Mouse (Mus musculus) lung, embryonic 16.5 days (tissue): ENCODE results near the gene Rpp40. TPM values are rescaled to one million over a fixed set of nuclear protein-coding genes. Genes with fewer than 3 reads are reported as not detected.
A peak's percentile ranks its signal among the peaks of the same experiment; 100 is the strongest.

ENCODE experiments used
- ATAC-seq: fragments of 200-750 bp; cut with Nextera tagmentation; 2 replicates; pipeline ENCODE4 v1.8.0; 2017; ENCODE audit warnings: low read depth, mild to moderate bottlenecking, moderate library complexity
- H3K27ac ChIP-seq: fragments of 300-500 bp; sonication (generic); 2 replicates; pipeline ENCODE4 v1.5.1; 2014; ENCODE audit warnings: mild to moderate bottlenecking, control low read depth, low read length
- H3K27me3 ChIP-seq: fragments of 300-500 bp; sonication (generic); 2 replicates; pipeline ENCODE4 v1.6.1; 2014; ENCODE audit warnings: low read depth, low read length, mixed read lengths; ENCODE audit not compliant: control insufficient read depth, insufficient read depth
- H3K36me3 ChIP-seq: fragments of 300-500 bp; sonication (generic); 2 replicates; pipeline ENCODE4 v1.6.1; 2014; ENCODE audit warnings: low read length; ENCODE audit not compliant: control insufficient read depth, insufficient read depth
- H3K4me1 ChIP-seq: fragments of 300-500 bp; sonication (generic); replicated peaks from 2 replicates; pipeline ENCODE4 v1.6.1; 2014; ENCODE audit warnings: low read length, mixed read lengths; ENCODE audit not compliant: control insufficient read depth, insufficient read depth
- H3K4me2 ChIP-seq: fragments of 300-500 bp; sonication (generic); 2 replicates; pipeline ENCODE4 v1.6.1; 2014; ENCODE audit warnings: low read depth, low read length, control low read depth
- H3K4me3 ChIP-seq: fragments of 300-500 bp; sonication (generic); 2 replicates; pipeline ENCODE4 v1.5.1; 2014; ENCODE audit warnings: mild to moderate bottlenecking, low read length, control low read depth
- H3K9ac ChIP-seq: fragments of 300-500 bp; sonication (generic); 2 replicates; pipeline ENCODE4 v1.6.1; 2014; ENCODE audit warnings: low read length, control low read depth
- H3K9me3 ChIP-seq: fragments of 300-500 bp; sonication (generic); 2 replicates; pipeline ENCODE4 v1.6.1; 2016; ENCODE audit warnings: low read length; ENCODE audit not compliant: control insufficient read depth
- WGBS: fragments of 180-500 bp; shearing (Covaris S2); extraction: QIAGEN DNeasy Blood & Tissue Kit; methylation state at CpG from one replicate; pipeline ENCODE4 v1.1.7; 2014; 5-methylcytosine and 5-hydroxymethylcytosine counted together
- polyA plus RNA-seq: library from polyadenylated mRNA; unstranded; fragments of >200 nt; fragmentation: Nextera tagmentation; extraction: Ambion mirVana; gene quantifications from 2 replicates; pipeline ENCODE4 v1.2.1, GENCODE M21; 2015

Rpp40 gene
- polyA plus RNA-seq, result 13.8 and 14.4 TPM in 2 replicates

DNA sequence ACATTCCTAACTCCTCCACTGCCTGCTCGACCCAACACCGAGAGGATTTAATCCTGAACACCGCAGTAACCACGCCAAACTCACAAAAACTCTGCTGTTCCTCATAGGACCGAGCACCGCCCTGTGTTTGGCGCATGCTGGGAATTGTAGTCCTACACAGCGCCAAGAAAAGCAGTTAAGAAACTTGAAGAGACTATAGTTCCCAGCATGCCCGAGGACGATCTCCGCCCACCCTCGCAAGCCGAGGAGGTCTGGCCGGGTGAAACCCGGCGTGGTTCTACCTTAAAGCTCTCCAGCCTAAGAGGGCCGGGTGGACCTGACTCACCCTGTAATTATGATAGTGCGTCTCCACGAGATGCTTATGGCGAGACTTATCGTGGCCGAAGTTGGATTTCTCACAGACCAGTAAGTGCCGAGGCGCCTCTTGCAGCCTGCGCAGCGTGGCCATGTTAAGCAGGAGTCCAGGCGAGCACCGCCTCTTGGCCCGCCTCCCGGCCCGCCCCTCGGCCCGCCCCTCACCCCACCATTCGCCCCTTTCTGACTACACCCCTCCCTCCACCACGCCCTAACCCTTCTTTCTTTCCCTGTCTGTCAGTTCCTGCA lies at the start of gene Rpp40:
Rpp40 (minus strand) TSS at position 481 of the 603 bp plus-strand sequence.
- H3K27ac ChIP-seq, result no peak within 1 kb of the TSS
- no peaks in the 10 kb centered on the region for H3K27me3 ChIP-seq
- no peaks in the 10 kb centered on the region for H3K9me3 ChIP-seq
- under 1% methylated on average over 32 of the region's 35 CpGs for WGBS
- peak; percentile 100 for ATAC-seq
- H3K4me1 ChIP-seq, result no peaks in the 10 kb centered on the region
- H3K36me3 ChIP-seq, result no peaks in the 10 kb centered on the region
- H3K4me3 ChIP-seq, result peak within 1 kb of the TSS; percentile 86
- peak within 1 kb of the TSS; percentile 86 for H3K4me2 ChIP-seq
- peak within 1 kb of the TSS; percentile 77 for H3K9ac ChIP-seq

DNA sequence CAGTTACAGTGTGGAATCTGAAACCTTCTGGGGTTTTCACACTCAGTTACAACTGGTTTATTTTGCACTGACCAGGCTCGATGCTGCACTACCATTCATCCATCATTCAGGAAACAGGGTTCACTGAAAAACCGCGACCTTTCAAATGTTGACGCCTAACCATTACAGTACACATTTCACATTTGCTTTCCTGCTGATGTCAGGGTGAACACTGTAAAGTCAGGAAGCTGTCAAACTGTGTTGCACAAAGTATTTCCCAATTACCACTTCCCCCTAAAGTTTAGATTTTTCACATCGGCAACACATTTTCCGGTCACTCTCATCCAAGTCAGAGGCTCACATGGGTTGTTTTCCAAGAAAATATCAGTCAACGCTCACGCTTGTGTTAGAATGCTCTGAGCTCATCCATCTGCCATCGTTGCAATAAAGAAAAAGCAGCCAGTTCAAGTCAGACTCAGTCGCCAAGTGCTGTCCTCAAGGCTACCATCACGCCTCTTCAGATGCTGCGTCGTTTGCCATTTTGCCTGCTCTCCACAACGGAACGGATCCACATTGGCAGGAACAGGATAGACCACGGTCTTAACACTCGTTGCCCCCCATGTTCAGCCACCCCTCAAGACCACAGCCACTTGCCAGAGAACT lies 43.8 kb upstream of the Rpp40 start:
- Histone ChIP-seq H3K27me3 (no peaks in the 10 kb centered on the region), H3K4me2 (peak overlapping the region; percentile 17; the same call in 1 of the 2 replicates), H3K9me3 (no peaks in the 10 kb centered on the region), H3K4me3 (no peak overlapping the region), H3K9ac (no peak overlapping the region), H3K4me1 (0 out of 2 replicates have a peak, but pooled peaks cover 4% of the 10 kb centered on the region), H3K27ac (no peak overlapping the region), H3K36me3 (no peaks in the 10 kb centered on the region)
- WGBS, result 43% methylated on average over 17 of the region's 17 CpGs
- peak; percentile 62 for ATAC-seq

DNA sequence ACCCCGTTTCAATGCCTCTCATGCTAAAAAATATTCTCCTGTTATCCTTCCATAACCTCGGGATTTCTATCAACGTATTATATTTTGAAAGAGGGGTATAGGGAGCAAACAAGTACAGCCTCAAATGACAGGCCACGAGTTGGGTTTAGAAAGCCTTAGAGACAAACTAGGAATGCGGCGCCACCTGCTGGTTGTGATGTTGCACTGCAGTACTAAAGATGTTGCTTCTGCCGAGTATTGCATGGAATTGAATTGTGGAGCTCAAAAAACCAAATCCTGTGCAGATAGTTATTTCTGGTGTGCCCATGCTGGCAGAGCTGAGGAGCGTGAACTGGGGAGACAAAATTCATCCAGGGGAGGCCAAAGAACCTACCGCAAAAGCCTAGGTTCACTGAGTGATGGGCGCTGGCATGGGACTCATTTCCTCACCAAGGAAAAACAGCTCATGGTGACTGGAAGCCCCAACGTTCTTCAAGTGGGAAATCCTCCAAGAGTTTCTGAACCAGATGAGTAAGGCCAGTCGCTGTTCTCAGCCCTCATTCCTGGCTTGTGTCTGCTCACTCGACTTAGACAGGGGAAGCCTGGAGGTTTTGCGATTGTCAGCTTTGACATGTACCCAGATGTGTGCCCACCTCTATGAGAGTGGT lies 41.3 kb upstream of the Rpp40 start:
- 18% methylated on average over 14 of the region's 14 CpGs for WGBS
- H3K36me3 ChIP-seq, result no peaks in the 10 kb centered on the region
- H3K27ac ChIP-seq, result no peak overlapping the region
- no peaks in the 10 kb centered on the region for H3K9me3 ChIP-seq
- no peak overlapping the region for H3K9ac ChIP-seq
- no peaks in the 10 kb centered on the region for H3K27me3 ChIP-seq
- no peak overlapping the region for H3K4me2 ChIP-seq
- H3K4me3 ChIP-seq, result no peak overlapping the region
- no peak for ATAC-seq
- H3K4me1 ChIP-seq, result 0 out of 2 replicates have a peak, but pooled peaks cover 4% of the 10 kb centered on the region

DNA sequence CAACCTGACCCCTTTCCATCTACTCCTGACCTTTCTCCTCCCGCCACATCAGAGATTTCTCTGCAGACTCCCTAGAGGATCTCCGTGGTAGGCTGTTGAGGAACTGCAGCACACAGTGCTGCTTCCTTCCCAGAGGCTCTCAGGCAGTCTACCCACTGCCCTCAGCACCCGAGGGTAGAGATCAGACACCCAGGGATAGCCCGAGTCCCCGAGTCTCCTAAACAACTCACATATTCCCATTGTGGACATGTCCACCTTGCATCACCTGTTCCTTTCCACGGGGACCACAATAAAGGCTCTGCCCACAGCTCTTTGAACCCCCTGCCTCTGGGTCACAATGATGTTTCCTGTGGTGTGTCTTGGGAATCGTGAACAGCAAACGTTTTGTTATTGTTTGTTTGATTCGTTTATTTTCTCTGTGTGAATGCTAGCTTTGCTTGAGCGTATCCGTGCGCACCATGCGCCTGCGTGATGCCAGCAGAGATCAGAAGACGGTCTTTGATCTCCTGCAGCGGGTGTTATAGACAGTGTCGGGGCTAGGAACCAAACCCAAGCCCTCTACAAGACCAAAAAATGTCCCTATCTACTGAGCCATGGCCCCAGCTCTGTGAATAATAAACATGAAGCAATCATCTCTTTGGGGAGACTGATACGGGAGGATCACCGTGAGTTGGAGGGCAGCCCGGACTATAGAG lies 40.6 kb upstream of the Rpp40 start:
- Histone ChIP-seq H3K36me3 (no peaks in the 10 kb centered on the region), H3K4me2 (no peak overlapping the region), H3K9me3 (no peaks in the 10 kb centered on the region), H3K4me3 (no peak overlapping the region), H3K9ac (no peak overlapping the region), H3K27ac (no peak overlapping the region), H3K27me3 (no peaks in the 10 kb centered on the region), H3K4me1 (0 out of 2 replicates have a peak, but pooled peaks cover 4% of the 10 kb centered on the region)
- 63% methylated on average over 20 of the region's 20 CpGs for WGBS
- no peak for ATAC-seq

DNA sequence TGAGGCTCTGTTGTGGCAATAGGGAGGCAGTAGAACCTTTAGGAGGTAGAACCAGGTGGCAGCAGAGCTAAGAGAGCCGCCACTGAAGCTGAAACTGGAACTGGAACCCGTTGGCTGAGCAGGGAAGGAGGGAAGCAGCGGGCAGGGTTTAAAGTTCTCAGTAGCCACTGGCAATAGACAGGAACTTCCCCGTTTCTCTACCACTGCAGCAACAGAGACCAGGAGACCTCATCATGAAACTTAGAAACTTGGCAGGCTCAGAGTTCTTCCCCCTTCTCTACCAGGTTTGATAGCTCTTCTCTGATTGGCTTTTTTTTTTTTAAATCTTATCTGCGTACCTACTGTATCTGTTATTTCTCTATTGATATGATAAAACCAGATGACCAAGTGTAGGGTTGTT lies 34.8 kb upstream of the Rpp40 start:
- no peak for ATAC-seq
- Histone ChIP-seq H3K9ac (no peak overlapping the region), H3K27me3 (no peaks in the 10 kb centered on the region), H3K9me3 (no peaks in the 10 kb centered on the region), H3K4me2 (no peak overlapping the region), H3K36me3 (no peaks in the 10 kb centered on the region), H3K4me1 (no peaks in the 10 kb centered on the region), H3K27ac (no peak overlapping the region), H3K4me3 (no peak overlapping the region)
- WGBS, result 80% methylated on average over 5 of the region's 5 CpGs

DNA sequence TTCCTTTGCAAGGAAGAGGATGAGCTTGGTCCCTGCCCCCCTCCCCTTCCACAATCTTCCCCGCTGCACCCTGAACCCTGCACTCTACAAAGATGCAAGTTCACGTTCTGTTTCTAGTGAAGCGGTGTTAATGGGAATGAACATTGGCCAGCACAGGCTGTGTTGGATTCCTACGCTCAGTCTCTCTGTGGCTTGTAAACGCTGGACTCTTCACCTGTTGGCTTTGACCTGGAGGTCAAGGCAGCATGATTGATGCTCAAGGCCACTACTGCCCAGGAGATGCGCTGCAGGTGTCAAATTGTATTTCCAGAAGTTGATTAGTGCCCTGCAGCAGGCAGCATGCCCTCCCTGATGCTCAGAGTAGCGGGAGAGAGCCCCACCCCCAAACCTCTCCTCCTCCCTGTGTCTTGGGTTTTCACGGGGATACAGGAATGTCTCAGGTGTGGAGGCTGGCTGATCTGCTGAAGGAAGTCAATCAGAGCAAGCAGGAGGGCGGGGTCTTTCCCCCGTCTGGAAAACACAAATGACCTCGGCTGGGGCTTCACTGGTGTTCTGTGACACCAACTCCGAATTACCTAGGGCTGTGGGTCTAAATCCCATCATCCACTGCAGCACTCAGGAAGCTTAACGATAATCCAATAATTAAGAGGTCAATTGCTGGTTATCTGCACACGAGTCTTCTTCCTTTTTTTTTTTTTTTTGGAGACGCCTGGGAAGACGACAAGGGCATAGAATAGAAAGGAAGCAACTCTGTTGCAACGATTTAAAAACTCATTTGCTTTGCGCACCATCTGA lies 33.9 kb upstream of the Rpp40 start:
- Histone ChIP-seq H3K4me2 (no peak overlapping the region), H3K27me3 (no peaks in the 10 kb centered on the region), H3K9ac (no peak overlapping the region), H3K9me3 (peaks cover under 1% of the 10 kb centered on the region; the same call in 1 of the 2 replicates), H3K4me3 (no peak overlapping the region), H3K4me1 (no peaks in the 10 kb centered on the region), H3K27ac (no peak overlapping the region), H3K36me3 (no peaks in the 10 kb centered on the region)
- 50% methylated on average over 18 of the region's 18 CpGs for WGBS
- ATAC-seq, result no peak

DNA sequence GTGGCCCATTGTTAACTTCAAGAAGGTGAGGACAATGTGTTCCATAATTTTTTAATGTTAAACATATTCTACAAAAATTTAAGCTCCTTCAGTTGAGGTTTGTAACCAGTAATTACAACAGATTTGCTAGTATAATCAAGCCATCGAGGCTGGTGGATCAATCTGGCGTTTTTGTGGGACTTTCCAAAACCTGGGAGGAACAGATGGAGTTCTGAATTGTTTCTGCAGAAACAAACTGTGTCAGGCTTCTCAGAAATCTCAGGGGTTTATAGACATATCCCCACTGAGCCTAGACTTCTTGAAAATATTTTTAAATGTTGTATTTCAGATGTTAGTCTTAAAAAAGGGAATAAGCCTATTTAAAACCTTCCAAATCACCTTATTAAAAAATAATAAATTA lies 31.8 kb upstream of the Rpp40 start:
- peaks cover 5% of the 10 kb centered on the region; the same call in 1 of the 2 replicates for H3K9me3 ChIP-seq
- no peaks in the 10 kb centered on the region for H3K36me3 ChIP-seq
- no peak overlapping the region for H3K27ac ChIP-seq
- WGBS, result 78% methylated on average over 2 of the region's 2 CpGs
- H3K4me3 ChIP-seq, result no peak overlapping the region
- H3K4me2 ChIP-seq, result no peak overlapping the region
- no peaks in the 10 kb centered on the region for H3K4me1 ChIP-seq
- no peak for ATAC-seq
- no peaks in the 10 kb centered on the region for H3K27me3 ChIP-seq
- no peak overlapping the region for H3K9ac ChIP-seq

DNA sequence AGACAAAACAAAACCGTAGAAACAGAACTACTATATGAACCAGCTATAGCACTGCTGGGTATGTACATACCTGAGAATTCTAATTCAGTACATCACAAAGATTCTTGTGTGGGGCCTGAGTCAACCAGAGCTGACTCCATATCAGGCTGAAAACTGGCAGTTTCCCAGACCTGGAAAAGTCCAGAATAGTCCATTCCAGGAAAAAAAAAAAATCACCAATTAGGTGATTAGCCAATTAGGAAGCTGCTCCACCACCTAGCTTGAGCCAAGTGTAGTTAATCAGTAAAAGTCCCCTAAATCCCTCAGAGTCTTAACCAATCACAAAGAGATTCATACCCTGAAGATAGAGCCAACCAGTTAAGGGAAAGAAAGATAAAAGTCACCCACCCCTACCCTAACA lies 5.3 kb upstream of the Rpp40 start:
- no peak for ATAC-seq
- Histone ChIP-seq H3K9me3 (no peaks in the 10 kb centered on the region), H3K27ac (no peak overlapping the region), H3K4me2 (no peak overlapping the region), H3K4me1 (no peaks in the 10 kb centered on the region), H3K27me3 (no peaks in the 10 kb centered on the region), H3K4me3 (no peak overlapping the region), H3K36me3 (no peaks in the 10 kb centered on the region), H3K9ac (no peak overlapping the region)
- 79% methylated on average over 1 of the region's 1 CpGs for WGBS
